Mouse (Mus musculus) ES-E14 (cell line): Measurements from ENCODE around the gene Ptpa.

Experiments used
- CHD2 ChIP-seq: IDR thresholded peaks from 2 replicates; pipeline ENCODE4 v1.6.1; 2014; ENCODE audit warnings: mild to moderate bottlenecking, low read depth, low read length, inconsistent platforms
- HCFC1 ChIP-seq: IDR thresholded peaks from 2 replicates; pipeline ENCODE4 v1.6.1; 2012; ENCODE audit warnings: low read length, inconsistent platforms, borderline replicate concordance; ENCODE audit not compliant: insufficient read depth
- MAFK ChIP-seq: IDR thresholded peaks from 2 replicates; pipeline ENCODE4 v1.6.1; 2014; ENCODE audit warnings: mild to moderate bottlenecking, low read depth, low read length, inconsistent platforms; ENCODE audit not compliant: insufficient read depth
- ZNF384 ChIP-seq: IDR thresholded peaks from 2 replicates; pipeline ENCODE4 v1.6.1; 2012; ENCODE audit warnings: low read depth, low read length, inconsistent platforms

GRCm38 (mm10) chr2:30377721-30378120, 38.1 kb upstream of the Ptpa start:
- TF ChIP-seq CHD2: no peak
- TF ChIP-seq ZNF384: no peak
- TF ChIP-seq HCFC1: no peak
- no peak for TF ChIP-seq MAFK
